Mouse (Mus musculus) gonadal fat pad, adult 2 months (tissue): Measurements from ENCODE around the gene Rhox4e. TPM values are rescaled to one million over a fixed set of nuclear protein-coding genes. Genes with fewer than 3 reads are reported as not detected.
"Not testable (repeated sequence)": the region's sequence is repeated elsewhere in the genome, so short reads cannot be mapped to it uniquely, and the experiment has no call there.

ENCODE experiments used
- DNase-seq: peaks from one replicate; pipeline ENCODE4 v3.0.0-alpha.2; 2012; ENCODE audit warnings: low read depth
- polyA plus RNA-seq: library from polyadenylated mRNA; depleted of rRNA; stranded (reverse); fragments of >200 nt; gene quantifications from 2 replicates; pipeline ENCODE4 v1.2.3, GENCODE M21; 2012; rRNA removed

Rhox4e gene
- polyA plus RNA-seq = not detected in 2 replicates

DNA sequence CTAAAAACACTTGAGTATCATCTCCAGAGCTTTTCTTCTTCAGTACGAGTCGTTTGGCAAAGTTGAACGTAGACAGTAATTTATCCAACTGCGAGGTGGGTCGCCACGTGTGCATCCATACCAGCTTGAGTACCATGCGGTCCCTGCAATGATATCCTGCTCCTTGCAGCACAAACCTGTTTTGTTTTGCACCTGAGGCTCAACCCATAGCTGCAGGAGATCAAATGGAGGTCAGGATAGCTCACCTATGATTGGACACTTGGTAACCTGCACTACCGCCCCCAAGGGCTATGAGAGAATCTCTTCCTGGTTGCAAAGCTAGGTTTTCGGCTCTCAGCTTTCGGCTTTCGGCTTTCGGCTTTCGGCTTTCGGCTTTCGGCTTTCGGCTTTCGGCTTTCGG lies at the start of gene Rhox4e:
Gene Rhox4e, plus strand, starts transcription at position 301 of the 400 bp plus-strand sequence.
- DNase-seq = not testable (repeated sequence)

GRCm38 (mm10) chrX:37514059-37514458 lies 43.2 kb upstream of the Rhox4e start, which contains the start of gene Rhox4d:
Rhox4d (plus strand) TSS chrX:37514359.
- DNase-seq = not testable (repeated sequence)

GRCm38 (mm10) chrX:37530152-37530551 lies 27.1 kb upstream of the Rhox4e start, which contains the start of gene Rhox2e:
Rhox2e (plus strand) TSS chrX:37530452.
- not testable (repeated sequence) for DNase-seq

DNA sequence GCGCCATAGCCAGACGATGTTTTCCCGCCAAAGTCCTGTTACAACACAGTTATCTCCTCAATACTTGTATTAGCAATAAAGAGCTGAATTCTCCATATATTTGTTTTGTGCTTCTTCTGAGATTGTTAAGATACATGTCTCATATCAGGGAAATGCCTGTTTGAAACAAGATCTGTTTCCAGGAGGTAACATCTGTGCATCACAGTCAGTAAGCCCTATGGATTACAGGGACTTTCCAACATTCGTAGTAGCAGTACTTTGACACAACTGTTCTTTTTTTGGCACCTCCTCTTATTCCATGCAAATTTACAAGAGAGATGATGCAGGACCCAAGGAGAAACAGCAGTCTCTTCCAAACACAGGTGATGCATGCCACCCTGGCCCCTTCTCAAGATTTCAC lies 15.5 kb upstream of the Rhox4e start, which contains the start of gene Rhox3e:
Gene Rhox3e, plus strand, starts transcription at position 301 of the 400 bp plus-strand sequence.
- not testable (repeated sequence) for DNase-seq

DNA sequence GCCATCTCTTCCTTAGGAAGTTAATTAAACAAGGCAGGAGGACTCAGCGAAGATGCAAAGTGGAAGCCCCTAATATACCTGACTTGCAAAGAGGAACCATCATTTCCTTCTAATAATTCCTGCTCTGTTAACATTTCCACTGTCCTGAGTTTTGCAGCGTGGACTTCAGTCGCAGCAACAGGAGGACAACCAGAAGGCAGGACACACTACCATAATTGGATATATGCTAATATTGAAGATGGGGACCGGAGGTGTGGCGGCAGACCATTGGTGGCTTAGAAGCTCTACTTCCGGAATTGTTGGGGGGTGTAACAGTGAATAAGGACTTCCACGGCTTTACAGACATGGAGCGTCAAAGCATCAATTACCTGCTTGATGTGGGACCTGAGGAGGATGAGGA lies 13.9 kb downstream of the Rhox4e start, which contains the start of gene Rhox2f:
Gene Rhox2f, plus strand, starts transcription at position 301 of the 400 bp plus-strand sequence.
- DNase-seq = not testable (repeated sequence)

DNA sequence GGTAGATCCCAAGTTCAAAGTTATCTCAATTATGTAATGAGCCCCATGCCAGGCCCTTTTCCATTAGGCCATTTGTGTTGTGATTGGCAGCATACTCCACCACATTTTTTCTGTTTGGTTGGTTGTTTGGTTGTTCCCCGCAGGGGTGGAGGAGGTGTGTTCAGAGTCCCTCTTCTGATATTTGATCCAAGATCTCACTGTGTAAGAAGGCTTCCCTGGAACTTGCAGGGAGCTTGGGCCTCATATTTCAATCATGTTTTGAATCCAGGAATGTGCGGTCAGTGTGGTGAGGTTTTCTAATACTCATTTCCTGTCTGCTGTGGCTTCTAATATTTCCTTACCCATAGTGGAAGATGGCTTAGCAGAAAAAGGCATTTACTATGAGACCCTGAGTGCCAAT lies 15.4 kb downstream of the Rhox4e start:
- not testable (repeated sequence) for DNase-seq

DNA sequence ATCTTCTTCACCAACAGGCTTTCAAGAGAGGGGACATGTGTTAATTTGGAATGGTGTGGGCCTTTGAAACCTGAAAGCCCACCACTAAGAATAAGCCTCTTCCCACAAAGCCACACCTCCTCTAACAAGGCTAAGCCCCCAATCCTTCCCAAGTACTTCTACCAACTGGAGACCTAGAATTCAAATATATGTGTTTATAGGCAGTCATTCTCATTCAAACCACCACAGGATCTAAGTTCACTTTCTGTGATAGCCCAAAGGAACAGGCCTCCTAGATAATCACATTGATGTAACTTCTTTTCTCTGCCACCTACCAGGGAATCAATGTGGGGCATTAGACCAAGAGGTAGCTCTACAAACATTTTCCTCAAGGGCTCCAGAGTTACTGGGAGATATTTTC lies 23.5 kb downstream of the Rhox4e start, which contains the start of gene Rhox3f:
Gene Rhox3f, plus strand, starts transcription at position 301 of the 400 bp plus-strand sequence.
- DNase-seq = not testable (repeated sequence)

GRCm38 (mm10) chrX:37607604-37608003 lies 50.4 kb downstream of the Rhox4e start, which contains the start of gene Rhox4f:
Rhox4f (minus strand) TSS chrX:37607704.
- DNase-seq = not testable (repeated sequence)

Other genes starting within 250 kb of the Rhox4e start
- gene Rhox3a2, start 177.4 kb upstream of the Rhox4e start, polyA plus RNA-seq = not detected in 2 replicates
- gene Rhox4a2, start 166.6 kb upstream of the Rhox4e start, polyA plus RNA-seq = not detected in 2 replicates
- not detected in 2 replicates for gene Rhox2b, start 145.3 kb upstream of the Rhox4e start, polyA plus RNA-seq
- not detected in 2 replicates for gene Rhox4b, start 124.9 kb upstream of the Rhox4e start, polyA plus RNA-seq
- not detected in 2 replicates for gene Rhox2c, start 103.7 kb upstream of the Rhox4e start, polyA plus RNA-seq
- gene Rhox3c, start 98.8 kb upstream of the Rhox4e start, polyA plus RNA-seq = not detected in 2 replicates
- gene Rhox4c, start 77.1 kb upstream of the Rhox4e start, polyA plus RNA-seq = not detected in 2 replicates
- gene Rhox2d, start 64.0 kb upstream of the Rhox4e start, polyA plus RNA-seq = not detected in 2 replicates
- not detected in 2 replicates for gene Rhox4d, start 43.1 kb upstream of the Rhox4e start, polyA plus RNA-seq
- gene Rhox2e, start 27.0 kb upstream of the Rhox4e start, polyA plus RNA-seq = not detected in 2 replicates
- gene Rhox3e, start 15.4 kb upstream of the Rhox4e start, polyA plus RNA-seq = not detected in 2 replicates
- gene Rhox2f, start 14.0 kb downstream of the Rhox4e start, polyA plus RNA-seq = not detected in 2 replicates
- not detected in 2 replicates for gene Rhox3f, start 23.6 kb downstream of the Rhox4e start, polyA plus RNA-seq
- not detected in 2 replicates for gene Rhox4f, start 50.3 kb downstream of the Rhox4e start, polyA plus RNA-seq
- not detected in 2 replicates for gene Rhox3g, start 71.2 kb downstream of the Rhox4e start, polyA plus RNA-seq
- gene Rhox2g, start 86.1 kb downstream of the Rhox4e start, polyA plus RNA-seq = not detected in 2 replicates
- not detected in 2 replicates for gene Rhox4g, start 93.9 kb downstream of the Rhox4e start, polyA plus RNA-seq
- not detected in 2 replicates for gene Rhox3h, start 111.4 kb downstream of the Rhox4e start, polyA plus RNA-seq
- not detected in 2 replicates for gene Rhox2h, start 115.9 kb downstream of the Rhox4e start, polyA plus RNA-seq
- 1.2 and 1.4 TPM in 2 replicates for gene Rhox5, start 247.4 kb downstream of the Rhox4e start, polyA plus RNA-seq